8 mouse cellular contexts compared by ENCODE assay signal in genomic region chr12:28635058-28635534, GRCm38 (mm10). TPM values are rescaled to one million over a fixed set of nuclear protein-coding genes. Genes with fewer than 3 reads are reported as not detected.
A peak's percentile ranks its signal among the peaks of the same experiment; 100 is the strongest.
DNase-seq lines count a peak whose midpoint lies in the region; ATAC-seq lines count a peak whose summit lies in the region.

No protein-coding gene starts in this region.

- H3K9ac ChIP-seq in heart, embryonic 16.5 days (ENCODE audit: low read length) = peak overlapping the region; percentile 98
- H3K9ac ChIP-seq in hindbrain, embryonic 15.5 days = peak overlapping the region; percentile 98
- H3K9ac ChIP-seq in midbrain, embryonic 12.5 days (replicated peaks) = peak overlapping the region; percentile 99

- ATAC-seq in heart, embryonic 16.5 days (replicated peaks; ENCODE audit: extremely low read depth, insufficient read depth, low FRiP score) = peak; percentile 34
- peak; percentile 16 for ATAC-seq in activated CD4-positive, CD25-positive, alpha-beta regulatory T cell, adult 4 months
- ATAC-seq in hindbrain, embryonic 15.5 days (ENCODE audit: low FRiP score, low read depth) = peak; percentile 10; the same call in 1 of the 2 replicates
- 0 out of 2 replicates have a peak, but pooled peaks have one; percentile 14 for ATAC-seq in midbrain, embryonic 12.5 days (ENCODE audit: low FRiP score, low read depth)
- no peak for ATAC-seq in monocyte, adult 5-6 weeks (replicated peaks; ENCODE audit: insufficient number of reproducible peaks, low FRiP score, low TSS enrichment, poor library complexity, severe bottlenecking)

- peaks cover 40% of the 10 kb centered on the region for H3K36me3 ChIP-seq in heart, embryonic 16.5 days (ENCODE audit: control insufficient read depth, insufficient read depth)
- H3K36me3 ChIP-seq in hindbrain, embryonic 15.5 days = peaks cover 39% of the 10 kb centered on the region
- peaks cover 45% of the 10 kb centered on the region for H3K36me3 ChIP-seq in midbrain, embryonic 12.5 days

- WGBS in heart, embryonic 16.5 days = 1% methylated on average over 23 of the region's 23 CpGs
- WGBS in hindbrain, embryonic 15.5 days = 2% methylated on average over 23 of the region's 23 CpGs
- WGBS in midbrain, embryonic 12.5 days = 2% methylated on average over 23 of the region's 23 CpGs

- peak overlapping the region; percentile 78 for H3K27ac ChIP-seq in heart, embryonic 16.5 days (ENCODE audit: low read length)
- peak overlapping the region; percentile 83 for H3K27ac ChIP-seq in hindbrain, embryonic 15.5 days (replicated peaks)
- H3K27ac ChIP-seq in midbrain, embryonic 12.5 days (replicated peaks) = peak overlapping the region; percentile 89

- peak overlapping the region; percentile 78 for H3K4me3 ChIP-seq in heart, embryonic 16.5 days (ENCODE audit: low read length)
- peak overlapping the region; percentile 94 for H3K4me3 ChIP-seq in hindbrain, embryonic 15.5 days
- peak overlapping the region; percentile 89 for H3K4me3 ChIP-seq in midbrain, embryonic 12.5 days

- no peaks in the 10 kb centered on the region for H3K9me3 ChIP-seq in heart, embryonic 16.5 days (replicated peaks; ENCODE audit: control insufficient read depth, low read length)
- H3K9me3 ChIP-seq in hindbrain, embryonic 15.5 days = no peaks in the 10 kb centered on the region
- no peaks in the 10 kb centered on the region for H3K9me3 ChIP-seq in midbrain, embryonic 12.5 days

- no peak for DNase-seq in heart, adult 9 months (ENCODE audit: low spot score in 2 of 2)
- no peak for DNase-seq in ovary, postnatal 36 days (ENCODE audit: low spot score)
- no peak for DNase-seq in cerebellum, postnatal 36 days

- peak overlapping the region; percentile 80 for H3K4me2 ChIP-seq in heart, embryonic 16.5 days (ENCODE audit: low read depth, low read length)
- H3K4me2 ChIP-seq in hindbrain, embryonic 15.5 days = peak overlapping the region; percentile 67
- peak overlapping the region; percentile 76 for H3K4me2 ChIP-seq in midbrain, embryonic 12.5 days (replicated peaks)

- H3K27me3 ChIP-seq in heart, embryonic 16.5 days (ENCODE audit: control insufficient read depth, insufficient read depth, low read length) = no peaks in the 10 kb centered on the region
- H3K27me3 ChIP-seq in hindbrain, embryonic 15.5 days = no peaks in the 10 kb centered on the region
- H3K27me3 ChIP-seq in midbrain, embryonic 12.5 days = no peaks in the 10 kb centered on the region

- H3K4me1 ChIP-seq in heart, embryonic 16.5 days (ENCODE audit: control insufficient read depth, insufficient read depth, low read length) = peaks cover 15% of the 10 kb centered on the region
- H3K4me1 ChIP-seq in hindbrain, embryonic 15.5 days (replicated peaks) = peaks cover 34% of the 10 kb centered on the region
- H3K4me1 ChIP-seq in midbrain, embryonic 12.5 days = peaks cover 14% of the 10 kb centered on the region

RNA-seq across cellular contexts. Expression of gene Rps7, which starts 0.7 kb away (rescaled TPM):
- 327 and 342 TPM in 2 replicates for polyA plus RNA-seq in heart, embryonic 16.5 days (2015; fragmentation: Nextera tagmentation; extraction: Ambion mirVana)
- polyA plus RNA-seq in activated CD4-positive, CD25-positive, alpha-beta regulatory T cell, adult 4 months (2017; shearing (Covaris generic)) = 1,000 to 10,000 TPM; 1,659 to 2,490 TPM
- 389 and 432 TPM in 2 replicates for polyA plus RNA-seq in hindbrain, embryonic 15.5 days (2015; fragmentation: Nextera tagmentation; extraction: Ambion mirVana)
- polyA plus RNA-seq in midbrain, embryonic 12.5 days (2016; fragmentation: Nextera tagmentation; extraction: Ambion mirVana) = 607 and 611 TPM in 2 replicates
- total RNA-seq in monocyte, adult 5-6 weeks (2017) = 1,908 to 2,689 TPM (median 2,348 TPM) in 3 replicates

RNA-seq across cellular contexts. Expression of gene Colec11, which starts 11.9 kb away (rescaled TPM):
- polyA plus RNA-seq in heart, embryonic 16.5 days (2015; fragmentation: Nextera tagmentation; extraction: Ambion mirVana) = 19.5 and 20.7 TPM in 2 replicates
- under 1 TPM in 1 of 2 experiments, not detected in 1; 0.34 TPM for polyA plus RNA-seq in activated CD4-positive, CD25-positive, alpha-beta regulatory T cell, adult 4 months (2017; shearing (Covaris generic))
- polyA plus RNA-seq in hindbrain, embryonic 15.5 days (2015; fragmentation: Nextera tagmentation; extraction: Ambion mirVana) = 1.2 and 1.9 TPM in 2 replicates
- polyA plus RNA-seq in midbrain, embryonic 12.5 days (2016; fragmentation: Nextera tagmentation; extraction: Ambion mirVana) = 0.17 TPM in 1 of 2 replicates, not detected in the other
- total RNA-seq in monocyte, adult 5-6 weeks (2017) = not detected in 3 replicates

RNA-seq across cellular contexts. Expression of gene Rnaseh1, which starts 14.3 kb away (rescaled TPM):
- polyA plus RNA-seq in heart, embryonic 16.5 days (2015; fragmentation: Nextera tagmentation; extraction: Ambion mirVana) = 19.3 and 20.8 TPM in 2 replicates
- 10 to 100 TPM; 28.9 to 29.2 TPM for polyA plus RNA-seq in activated CD4-positive, CD25-positive, alpha-beta regulatory T cell, adult 4 months (2017; shearing (Covaris generic))
- polyA plus RNA-seq in hindbrain, embryonic 15.5 days (2015; fragmentation: Nextera tagmentation; extraction: Ambion mirVana) = 20.5 and 25.2 TPM in 2 replicates
- polyA plus RNA-seq in midbrain, embryonic 12.5 days (2016; fragmentation: Nextera tagmentation; extraction: Ambion mirVana) = 29.4 and 31.1 TPM in 2 replicates
- total RNA-seq in monocyte, adult 5-6 weeks (2017) = 11.4 to 33.2 TPM (median 23.3 TPM) in 3 replicates

RNA-seq across cellular contexts. Expression of gene Adi1, which starts 39.9 kb away (rescaled TPM):
- polyA plus RNA-seq in heart, embryonic 16.5 days (2015; fragmentation: Nextera tagmentation; extraction: Ambion mirVana) = 51.1 and 54.0 TPM in 2 replicates
- 10 to 100 TPM; 34.9 to 47.6 TPM for polyA plus RNA-seq in activated CD4-positive, CD25-positive, alpha-beta regulatory T cell, adult 4 months (2017; shearing (Covaris generic))
- polyA plus RNA-seq in hindbrain, embryonic 15.5 days (2015; fragmentation: Nextera tagmentation; extraction: Ambion mirVana) = 29.4 and 30.0 TPM in 2 replicates
- polyA plus RNA-seq in midbrain, embryonic 12.5 days (2016; fragmentation: Nextera tagmentation; extraction: Ambion mirVana) = 36.5 and 37.8 TPM in 2 replicates
- 2.1 to 9.3 TPM (median 4.4 TPM) in 3 replicates for total RNA-seq in monocyte, adult 5-6 weeks (2017)

RNA-seq across cellular contexts. Expression of gene Allc, which starts 52.8 kb away (rescaled TPM):
- not detected in 2 replicates for polyA plus RNA-seq in heart, embryonic 16.5 days (2015; fragmentation: Nextera tagmentation; extraction: Ambion mirVana)
- polyA plus RNA-seq in activated CD4-positive, CD25-positive, alpha-beta regulatory T cell, adult 4 months (2017; shearing (Covaris generic)) = not detected
- polyA plus RNA-seq in hindbrain, embryonic 15.5 days (2015; fragmentation: Nextera tagmentation; extraction: Ambion mirVana) = 0.10 TPM in 1 of 2 replicates, not detected in the other
- not detected in 2 replicates for polyA plus RNA-seq in midbrain, embryonic 12.5 days (2016; fragmentation: Nextera tagmentation; extraction: Ambion mirVana)
- total RNA-seq in monocyte, adult 5-6 weeks (2017) = 1.6 TPM in 1 of 3 replicates, not detected in the others
